Mouse (Mus musculus) gastrocnemius, adult 18-20 months (tissue): ENCODE results near the gene Gm7995. TPM values are rescaled to one million over a fixed set of nuclear protein-coding genes. Genes with fewer than 3 reads are reported as not detected.
"Not testable (repeated sequence)": the region's sequence is repeated elsewhere in the genome, so short reads cannot be mapped to it uniquely, and the experiment has no call there.

Experiments
- DNase-seq: peaks from one replicate; pipeline ENCODE4 v3.0.0; 2021; ENCODE audit warnings: low spot score
- long read RNA-seq, 2 experiments: library from polyadenylated mRNA; stranded (forward); transcript quantifications; one replicate each; pipeline ENCODE4 v2.0.0; 2021
- microRNA-seq: library from miRNA; unstranded; fragments of <30 nt; microRNA quantifications from one replicate; pipeline ENCODE4 v1.2.0, GENCODE M21; 2021
- total RNA-seq, 2 experiments: library from RNA; stranded (reverse); gene quantifications; 2 replicates each; pipeline ENCODE4 v1.2.3; 2021

The Gm7995 gene
- not detected for total RNA-seq
- long read RNA-seq, experiment 1 = 0 reads
- long read RNA-seq, experiment 2 = 0 reads

- not testable (repeated sequence) for DNase-seq
Measured at GRCm38 (mm10) chr14:42309910-42310309, at the start of gene Gm7995. Gm7995 (plus strand) TSS chr14:42310210.

- DNase-seq = not testable (repeated sequence)
Measured at GRCm38 (mm10) chr14:42297258-42297657, 12.8 kb upstream of the Gm7995 start, which contains the start of gene Gm9611. Gm9611 (minus strand) TSS chr14:42297358.

Small RNA genes lying within 50 kb of the gene (microRNA-seq; reads per million reads assigned to microRNA genes)
- gene Gm25208 (not detected), gene Gm25892 (not detected)

Other genes starting within 250 kb of the Gm7995 start
- not detected for gene Gm7951, start 192.8 kb upstream of the Gm7995 start, total RNA-seq
- not detected for gene Gm17027, start 147.6 kb upstream of the Gm7995 start, total RNA-seq
- gene Gm3573, start 119.4 kb upstream of the Gm7995 start, total RNA-seq = not detected
- gene Gm17026, start 50.2 kb upstream of the Gm7995 start, total RNA-seq = not detected
- gene Gm9611, start 12.9 kb upstream of the Gm7995 start, total RNA-seq = not detected
- gene Gm8005, start 129.5 kb downstream of the Gm7995 start, total RNA-seq = not detected
- gene Gm8011, start 153.7 kb downstream of the Gm7995 start, total RNA-seq = not detected
- not detected for gene Gm8020, start 192.1 kb downstream of the Gm7995 start, total RNA-seq
- gene Gm8024, start 214.1 kb downstream of the Gm7995 start, total RNA-seq = not detected